Mouse (Mus musculus) testis, adult 2 months (tissue): ENCODE results near the gene Thsd7b. TPM values are rescaled to one million over a fixed set of nuclear protein-coding genes. Genes with fewer than 3 reads are reported as not detected.

ENCODE experiments used
- H3K27ac ChIP-seq: fragments of 200-500 bp; 2 replicates; pipeline ENCODE4 v1.5.1; 2012; ENCODE audit warnings: low read depth, low read length; ENCODE audit not compliant: control insufficient read depth, insufficient read depth
- H3K27me3 ChIP-seq: fragments of 200-500 bp; 2 replicates; pipeline ENCODE4 v1.6.1; 2012; ENCODE audit warnings: mild to moderate bottlenecking, low read length, moderate library complexity; ENCODE audit not compliant: control insufficient read depth, insufficient read depth
- H3K36me3 ChIP-seq: fragments of 200-500 bp; 2 replicates; pipeline ENCODE4 v1.6.1; 2012; ENCODE audit warnings: mild to moderate bottlenecking, low read length; ENCODE audit not compliant: control insufficient read depth, insufficient read depth
- H3K4me1 ChIP-seq: fragments of 200-500 bp; 2 replicates; pipeline ENCODE4 v1.6.1; 2012; ENCODE audit warnings: low read length; ENCODE audit not compliant: control insufficient read depth, insufficient read depth
- H3K4me3 ChIP-seq: fragments of 200-500 bp; 2 replicates; pipeline ENCODE4 v1.5.1; 2012; ENCODE audit warnings: low read depth, mild to moderate bottlenecking, low read length, moderate library complexity, mixed read lengths; ENCODE audit not compliant: control insufficient read depth
- CTCF ChIP-seq: fragments of 200-500 bp; IDR thresholded peaks from 2 replicates; pipeline ENCODE4 v1.5.1; 2012; ENCODE audit warnings: low read depth, mild to moderate bottlenecking, inconsistent platforms, low read length, moderate library complexity; ENCODE audit not compliant: control insufficient read depth, insufficient read depth, insufficient replicate concordance
- POLR2A ChIP-seq: fragments of 200-500 bp; IDR thresholded peaks from 2 replicates; pipeline ENCODE4 v1.6.1; 2012; ENCODE audit warnings: low read depth, mild to moderate bottlenecking, inconsistent platforms, low read length, moderate library complexity; ENCODE audit not compliant: control insufficient read depth
- polyA plus RNA-seq: library from polyadenylated mRNA; depleted of rRNA; stranded (reverse); fragments of >200 nt; gene quantifications from 2 replicates; pipeline ENCODE4 v1.2.3, GENCODE M21; 2012

The Thsd7b gene
- polyA plus RNA-seq, 1 experiment, result 9.7 TPM

DNA sequence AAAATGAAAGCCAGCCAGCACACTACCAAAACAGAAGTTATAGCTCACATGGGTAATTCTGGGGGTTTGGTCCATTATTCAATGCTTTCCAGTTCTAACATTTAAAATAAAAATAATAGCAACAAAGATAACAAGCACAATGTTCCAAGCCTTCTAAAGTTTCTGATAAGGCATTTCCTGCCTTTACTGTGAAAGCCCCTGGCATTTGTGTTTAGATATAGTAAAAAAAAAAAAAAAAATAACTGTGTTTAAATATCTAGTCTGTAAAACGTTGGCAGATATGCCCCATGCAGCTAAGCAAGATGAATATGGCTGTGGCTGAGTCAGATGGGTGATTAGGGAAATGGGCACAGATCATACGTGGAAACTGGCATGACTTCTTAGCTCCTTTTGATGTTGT is 491.6 kb downstream of the Thsd7b start:
- Histone ChIP-seq H3K27ac (no peak overlapping the region), H3K27me3 (no peaks in the 10 kb centered on the region), H3K4me1 (no peaks in the 10 kb centered on the region), H3K36me3 (no peaks in the 10 kb centered on the region), H3K4me3 (no peak overlapping the region)
- TF ChIP-seq CTCF (no peak), POLR2A (no peak)

DNA sequence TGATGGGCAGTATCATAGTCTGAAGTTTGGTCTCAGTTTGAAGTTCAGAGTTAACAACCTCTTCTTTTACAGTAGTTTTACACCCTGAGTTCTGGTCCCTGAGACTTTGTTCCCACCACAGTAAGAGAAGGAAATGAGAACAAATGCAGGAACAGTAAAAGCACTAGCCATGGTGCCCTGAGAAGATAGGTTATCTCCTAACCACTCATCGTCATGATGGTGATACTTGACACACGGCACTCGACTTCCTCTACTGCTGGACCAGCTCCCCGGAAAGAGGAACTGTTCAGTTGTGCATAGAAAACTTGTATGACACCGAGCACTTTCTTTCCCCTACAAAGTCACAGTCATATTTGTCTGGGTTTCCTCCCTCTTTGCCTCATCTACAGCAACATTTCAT is 504.0 kb downstream of the Thsd7b start:
- no peak for TF ChIP-seq CTCF
- no peak for TF ChIP-seq POLR2A
- no peaks in the 10 kb centered on the region for H3K36me3 ChIP-seq

DNA sequence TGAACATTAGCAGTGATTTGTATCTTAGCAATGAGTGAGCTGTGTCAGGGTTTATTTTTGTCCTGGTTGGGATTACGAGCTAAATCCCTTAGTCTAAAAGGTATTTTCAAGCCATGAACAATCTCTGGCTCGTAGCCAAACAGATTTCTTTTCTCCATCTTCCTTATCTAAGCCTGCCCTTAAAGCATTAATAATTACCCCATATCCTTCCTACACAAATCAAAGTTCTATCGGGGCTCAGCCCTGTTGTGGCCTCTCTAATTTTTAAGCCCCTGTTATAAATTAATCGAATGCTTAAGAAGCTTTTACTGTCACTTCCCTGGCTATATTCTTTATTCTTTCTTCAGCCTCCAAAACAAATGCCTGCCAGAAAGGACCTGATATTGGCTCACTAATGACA is 506.4 kb downstream of the Thsd7b start:
- TF ChIP-seq POLR2A (no peak), CTCF (no peak)
- no peak overlapping the region for H3K4me3 ChIP-seq
- no peaks in the 10 kb centered on the region for H3K27me3 ChIP-seq
- no peaks in the 10 kb centered on the region for H3K36me3 ChIP-seq
- no peaks in the 10 kb centered on the region for H3K4me1 ChIP-seq
- H3K27ac ChIP-seq, result no peak overlapping the region

More for the DNA sequence above, 504.0 kb downstream of the Thsd7b start:
- H3K27me3 ChIP-seq, result no peaks in the 10 kb centered on the region
- H3K4me1 ChIP-seq, result no peaks in the 10 kb centered on the region
- no peak overlapping the region for H3K4me3 ChIP-seq
- H3K27ac ChIP-seq, result no peak overlapping the region

DNA sequence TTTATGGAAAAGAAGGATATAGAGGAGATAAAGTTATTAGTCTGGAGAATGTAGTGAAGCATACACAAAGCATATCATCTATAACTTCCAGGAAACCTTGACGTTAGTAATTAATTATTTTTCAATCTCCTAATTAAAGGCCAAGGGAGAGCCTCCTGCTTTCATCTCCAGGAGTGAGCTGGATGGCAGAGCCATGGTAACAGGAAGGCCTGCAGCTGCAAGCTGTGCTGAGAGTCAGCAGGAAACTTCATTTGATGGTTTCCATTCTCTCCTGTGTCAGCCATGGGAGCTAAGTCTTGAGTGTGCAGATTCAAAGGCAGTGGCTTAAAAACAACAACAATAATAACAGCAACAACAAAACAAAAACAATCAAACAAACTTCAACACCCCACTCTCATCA is 507.5 kb downstream of the Thsd7b start:
- TF ChIP-seq POLR2A (no peak), CTCF (no peak)
- H3K4me1 ChIP-seq, result no peaks in the 10 kb centered on the region
- no peak overlapping the region for H3K4me3 ChIP-seq
- H3K27me3 ChIP-seq, result no peaks in the 10 kb centered on the region
- H3K36me3 ChIP-seq, result no peaks in the 10 kb centered on the region
- no peak overlapping the region for H3K27ac ChIP-seq

DNA sequence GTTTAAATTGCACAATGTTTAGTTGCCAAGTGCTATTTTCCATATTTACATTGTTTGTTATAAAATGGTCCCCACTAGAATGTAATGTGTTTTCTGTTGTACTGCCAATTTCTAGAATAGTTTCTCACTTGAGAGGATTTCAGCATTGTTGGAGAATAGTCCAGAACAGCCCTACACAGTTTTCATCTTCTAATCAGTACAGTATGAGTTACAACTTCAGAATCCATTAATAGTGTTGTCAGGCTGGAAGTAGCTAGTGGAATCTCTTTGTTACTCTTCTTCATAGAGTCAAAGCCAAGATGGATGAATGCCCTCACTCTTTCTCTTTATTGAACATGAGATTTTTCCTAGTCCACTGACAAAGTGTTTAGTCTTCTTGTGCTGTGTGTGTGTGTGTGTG is 525.4 kb downstream of the Thsd7b start:
- no peaks in the 10 kb centered on the region for H3K27me3 ChIP-seq
- H3K27ac ChIP-seq, result no peak overlapping the region
- no peaks in the 10 kb centered on the region for H3K36me3 ChIP-seq
- TF ChIP-seq POLR2A, result no peak
- TF ChIP-seq CTCF, result no peak
- no peak overlapping the region for H3K4me3 ChIP-seq
- no peaks in the 10 kb centered on the region for H3K4me1 ChIP-seq

DNA sequence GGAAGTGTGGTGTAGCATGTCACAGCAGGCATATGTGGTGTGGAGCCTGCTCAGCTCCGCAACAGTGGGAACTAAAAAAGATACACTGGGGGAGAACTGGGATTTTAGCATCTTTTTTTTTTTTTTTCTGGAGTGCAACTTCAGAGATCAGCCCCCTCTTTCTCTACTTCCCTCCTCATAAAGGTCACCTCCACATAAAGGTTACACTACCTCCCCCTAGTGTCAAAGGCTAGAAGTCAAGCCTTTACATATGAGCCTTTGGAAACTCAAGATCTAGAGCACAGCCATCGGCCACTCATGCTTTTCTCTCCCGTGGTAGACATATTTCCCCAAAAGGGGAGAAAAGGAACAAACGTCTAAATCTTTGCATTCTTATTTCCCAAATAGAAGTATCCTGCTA is 553.8 kb downstream of the Thsd7b start:
- TF ChIP-seq CTCF, result no peak
- TF ChIP-seq POLR2A, result no peak
- Histone ChIP-seq H3K36me3 (no peaks in the 10 kb centered on the region), H3K27ac (no peak overlapping the region), H3K4me1 (no peaks in the 10 kb centered on the region), H3K4me3 (no peak overlapping the region), H3K27me3 (no peaks in the 10 kb centered on the region)

DNA sequence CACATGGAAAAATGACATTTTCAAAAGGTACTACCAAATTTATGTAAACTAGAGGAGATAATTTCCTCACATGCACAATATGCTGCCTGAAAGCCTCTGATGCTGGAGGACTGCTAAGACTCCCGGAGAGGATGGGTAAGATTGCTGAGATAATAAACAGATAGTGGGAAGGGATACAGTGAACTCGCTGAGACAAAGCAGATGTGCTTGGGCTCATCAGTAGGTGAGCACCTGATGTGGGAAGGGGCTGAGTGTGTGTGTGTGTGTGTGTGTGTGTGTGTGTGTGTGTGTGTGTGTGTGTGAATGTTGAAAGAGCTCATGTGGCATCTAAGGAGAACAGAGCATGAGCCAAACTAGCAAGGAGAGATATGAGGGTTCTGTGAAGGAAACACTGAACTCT is 564.2 kb downstream of the Thsd7b start:
- Histone ChIP-seq H3K36me3 (no peaks in the 10 kb centered on the region), H3K4me3 (no peak overlapping the region), H3K27ac (no peak overlapping the region), H3K27me3 (no peaks in the 10 kb centered on the region), H3K4me1 (no peaks in the 10 kb centered on the region)
- no peak for TF ChIP-seq POLR2A
- no peak for TF ChIP-seq CTCF

DNA sequence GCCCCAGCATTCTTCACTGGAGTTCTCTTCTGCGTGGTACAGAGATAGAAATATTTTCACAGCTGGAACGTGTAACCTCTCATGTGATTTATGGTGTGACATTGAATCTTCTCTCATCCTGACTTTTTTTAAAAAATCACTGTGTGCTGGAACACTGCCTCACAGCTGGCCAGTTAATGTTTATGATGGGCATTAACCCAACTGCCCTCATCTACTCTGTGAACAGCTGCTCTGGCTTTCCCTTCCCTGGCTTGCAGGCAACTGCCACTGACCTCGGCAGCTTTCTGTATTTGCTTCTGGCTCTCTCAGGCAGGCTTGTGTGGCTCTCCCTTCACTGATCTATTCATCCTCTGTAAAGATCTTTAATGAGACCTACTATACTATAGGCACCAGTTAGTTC is 564.7 kb downstream of the Thsd7b start:
- no peaks in the 10 kb centered on the region for H3K27me3 ChIP-seq
- no peaks in the 10 kb centered on the region for H3K4me1 ChIP-seq
- no peak for TF ChIP-seq CTCF
- TF ChIP-seq POLR2A, result no peak
- H3K4me3 ChIP-seq, result no peak overlapping the region
- H3K27ac ChIP-seq, result no peak overlapping the region
- no peaks in the 10 kb centered on the region for H3K36me3 ChIP-seq
